Comparison of ENCODE assay signal across 8 mouse cellular contexts in genomic region chr19:3768697-3769383, GRCm38 (mm10). TPM values are rescaled to one million over a fixed set of nuclear protein-coding genes. Genes with fewer than 3 reads are reported as not detected.
DNase-seq lines count a peak whose midpoint lies in the region; ATAC-seq and TF ChIP-seq lines count a peak whose summit lies in the region.

No protein-coding gene starts in this region.

- H3K9ac ChIP-seq in heart, embryonic 13.5 days: peak overlapping the region; percentile 100
- H3K9ac ChIP-seq in kidney, postnatal 0 days (ENCODE audit: low read depth, low read length): peak overlapping the region; percentile 100
- H3K9ac ChIP-seq in liver, embryonic 16.5 days (ENCODE audit: low read depth, low read length): peak overlapping the region; percentile 99
- H3K9ac ChIP-seq in neural tube, embryonic 11.5 days (ENCODE audit: low read length): peak overlapping the region; percentile 100

- TF ChIP-seq POLR2A in brain, embryonic 14.5 days (IDR thresholded peaks at IDR 0.05; ENCODE audit: borderline replicate concordance, extremely low read depth, insufficient read depth, insufficient read length, poor library complexity, severe bottlenecking): no peak; the same call in 1 of the 2 replicates
- TF ChIP-seq POLR2A in embryonic fibroblast, embryonic 13.5 days (IDR thresholded peaks at IDR 0.05; ENCODE audit: low read depth, low read length): no peak

- ATAC-seq in CD4-positive, CD25-positive, alpha-beta regulatory T cell, adult 4 months: peak; percentile 85
- peak; percentile 87 for ATAC-seq in heart, embryonic 13.5 days (ENCODE audit: extremely low read depth, insufficient number of reproducible peaks, low FRiP score, low TSS enrichment)
- peak; percentile 92 for ATAC-seq in kidney, postnatal 0 days (replicated peaks; ENCODE audit: low FRiP score, low read depth)
- ATAC-seq in liver, embryonic 16.5 days (ENCODE audit: low read depth): peak; percentile 91
- peak; percentile 90 for ATAC-seq in neural tube, embryonic 11.5 days (ENCODE audit: insufficient read depth, low FRiP score, low TSS enrichment)

- H3K9me3 ChIP-seq in heart, embryonic 13.5 days: no peaks in the 10 kb centered on the region
- H3K9me3 ChIP-seq in kidney, postnatal 0 days (replicated peaks; ENCODE audit: low read length): no peaks in the 10 kb centered on the region
- no peaks in the 10 kb centered on the region for H3K9me3 ChIP-seq in liver, embryonic 16.5 days (replicated peaks; ENCODE audit: control insufficient read depth, low read length)
- no peaks in the 10 kb centered on the region for H3K9me3 ChIP-seq in neural tube, embryonic 11.5 days (ENCODE audit: control insufficient read depth, low read length)

- peaks cover 5% of the 10 kb centered on the region; the same call in 1 of the 2 replicates for H3K4me1 ChIP-seq in embryonic fibroblast, embryonic 13.5 days (ENCODE audit: control insufficient read depth, insufficient read depth, low read length)
- H3K4me1 ChIP-seq in heart, embryonic 13.5 days: peaks cover 23% of the 10 kb centered on the region
- peaks cover 4% of the 10 kb centered on the region; the same call in 1 of the 2 replicates for H3K4me1 ChIP-seq in kidney, postnatal 0 days (replicated peaks; ENCODE audit: insufficient read depth, low read length)
- H3K4me1 ChIP-seq in liver, embryonic 16.5 days (ENCODE audit: control insufficient read depth, low read depth, low read length): peaks cover 15% of the 10 kb centered on the region
- H3K4me1 ChIP-seq in neural tube, embryonic 11.5 days (ENCODE audit: control insufficient read depth, insufficient read depth, low read length): peaks cover 12% of the 10 kb centered on the region

- peak overlapping the region; percentile 100 for H3K27ac ChIP-seq in embryonic fibroblast, embryonic 13.5 days (ENCODE audit: insufficient read depth, low read length)
- peak overlapping the region; percentile 100 for H3K27ac ChIP-seq in heart, embryonic 13.5 days (replicated peaks)
- H3K27ac ChIP-seq in kidney, postnatal 0 days: peak overlapping the region; percentile 100
- H3K27ac ChIP-seq in liver, embryonic 16.5 days (ENCODE audit: low read length): peak overlapping the region; percentile 99
- peak overlapping the region; percentile 100 for H3K27ac ChIP-seq in neural tube, embryonic 11.5 days (ENCODE audit: low read depth, low read length)

- DNase-seq in brain, embryonic 14.5 days (ENCODE audit: low read depth): peak; percentile 96
- peak; percentile 98 for DNase-seq in kidney, postnatal 0 days (ENCODE audit: low spot score)
- DNase-seq in neural tube, embryonic 11.5 days (ENCODE audit: low spot score): peak; percentile 95
- peak; percentile 79 for DNase-seq in telencephalon, adult 2 months (ENCODE audit: low read depth, low spot score)

- peaks cover 8% of the 10 kb centered on the region for H3K36me3 ChIP-seq in heart, embryonic 13.5 days
- no peaks in the 10 kb centered on the region for H3K36me3 ChIP-seq in kidney, postnatal 0 days (ENCODE audit: insufficient read depth, low read length)
- no peaks in the 10 kb centered on the region for H3K36me3 ChIP-seq in liver, embryonic 16.5 days (ENCODE audit: control insufficient read depth, insufficient read depth)
- no peaks in the 10 kb centered on the region for H3K36me3 ChIP-seq in neural tube, embryonic 11.5 days (ENCODE audit: control insufficient read depth, insufficient read depth, low read length)

- peak overlapping the region; percentile 94 for H3K4me3 ChIP-seq in embryonic fibroblast, embryonic 13.5 days (ENCODE audit: insufficient read depth, low read length)
- peak overlapping the region; percentile 97 for H3K4me3 ChIP-seq in heart, embryonic 13.5 days
- H3K4me3 ChIP-seq in kidney, postnatal 0 days (replicated peaks; ENCODE audit: low read depth, low read length): peak overlapping the region; percentile 98
- peak overlapping the region; percentile 95 for H3K4me3 ChIP-seq in liver, embryonic 16.5 days (ENCODE audit: low read depth, low read length)
- peak overlapping the region; percentile 98 for H3K4me3 ChIP-seq in neural tube, embryonic 11.5 days (ENCODE audit: low read depth, low read length)

- peak overlapping the region; percentile 79 for H3K4me2 ChIP-seq in heart, embryonic 13.5 days
- H3K4me2 ChIP-seq in kidney, postnatal 0 days (ENCODE audit: low read length): peak overlapping the region; percentile 65
- H3K4me2 ChIP-seq in liver, embryonic 16.5 days (ENCODE audit: low read depth, low read length): peak overlapping the region; percentile 99
- H3K4me2 ChIP-seq in neural tube, embryonic 11.5 days (ENCODE audit: low read depth): peak overlapping the region; percentile 92

- TF ChIP-seq CTCF in brain, embryonic 14.5 days (IDR thresholded peaks at IDR 0.05; ENCODE audit: borderline replicate concordance, extremely low read depth, insufficient read depth, insufficient read length): peak; percentile 45; the same call in 1 of the 2 replicates
- no peak for TF ChIP-seq CTCF in embryonic fibroblast, embryonic 13.5 days (IDR thresholded peaks at IDR 0.05; ENCODE audit: borderline replicate concordance, insufficient read depth, low read length)
- TF ChIP-seq CTCF in kidney, postnatal 0 days (IDR thresholded peaks at IDR 0.05; ENCODE audit: low read depth): peak; percentile 54

- WGBS in heart, embryonic 13.5 days: 1% methylated on average over 60 of the region's 60 CpGs
- under 1% methylated on average over 54 of the region's 60 CpGs for WGBS in kidney, postnatal 0 days
- WGBS in liver, embryonic 16.5 days (ENCODE audit: insufficient replicate concordance): under 1% methylated on average over 57 of the region's 60 CpGs
- 2% methylated on average over 53 of the region's 60 CpGs for WGBS in neural tube, embryonic 11.5 days

- peaks cover 10% of the 10 kb centered on the region; the same call in 1 of the 2 replicates for H3K27me3 ChIP-seq in heart, embryonic 13.5 days (replicated peaks)
- H3K27me3 ChIP-seq in kidney, postnatal 0 days (ENCODE audit: insufficient read depth, low read length): no peaks in the 10 kb centered on the region
- H3K27me3 ChIP-seq in liver, embryonic 16.5 days (ENCODE audit: control insufficient read depth, insufficient read depth, low read depth, low read length): 0 out of 2 replicates have a peak, but pooled peaks cover 3% of the 10 kb centered on the region
- no peaks in the 10 kb centered on the region for H3K27me3 ChIP-seq in neural tube, embryonic 11.5 days (ENCODE audit: control insufficient read depth, insufficient read depth, low read length)

RNA-seq across cellular contexts. Expression of gene Kmt5b, which starts 1.6 kb away (rescaled TPM):
- 10 to 100 TPM; 33.1 to 38.4 TPM for polyA plus RNA-seq in CD4-positive, CD25-positive, alpha-beta regulatory T cell, adult 4 months (2017; shearing (Covaris generic))
- 46.7 and 62.8 TPM in 2 replicates for polyA plus RNA-seq in brain, embryonic 14.5 days (2012; rRNA removed)
- 36.9 and 47.1 TPM in 2 replicates for polyA plus RNA-seq in embryonic fibroblast, embryonic 13.5 days (2011; ENCODE audit: insufficient read length, low read depth, missing spikeins)
- polyA plus RNA-seq in heart, embryonic 13.5 days (2015; fragmentation: Nextera tagmentation; extraction: Ambion mirVana): 17.7 and 17.9 TPM in 2 replicates
- 19.5 and 20.0 TPM in 2 replicates for polyA plus RNA-seq in kidney, postnatal 0 days (2015; fragmentation: Nextera tagmentation; extraction: Ambion mirVana)
- 6.7 and 7.4 TPM in 2 replicates for polyA plus RNA-seq in liver, embryonic 16.5 days (2015; fragmentation: Nextera tagmentation; extraction: Ambion mirVana)
- 40.7 and 42.0 TPM in 2 replicates for polyA plus RNA-seq in neural tube, embryonic 11.5 days (2014; fragmentation: Nextera tagmentation; extraction: Ambion mirVana)

Comparison
In these comparisons a context has a peak if more than half of its experiments do, and no peak if none do; other contexts are left out.
1. Peak in every context shown above with its lines: DNase-seq, ATAC-seq, H3K4me3 ChIP-seq and H3K27ac ChIP-seq.